ENCODE assay signal across 9 mouse cellular contexts in genomic region chr9:46175300-46175699, GRCm38 (mm10). TPM values are rescaled to one million over a fixed set of nuclear protein-coding genes. Genes with fewer than 3 reads are reported as not detected.
DNase-seq lines count a peak whose midpoint lies in the region; ATAC-seq and TF ChIP-seq lines count a peak whose summit lies in the region.
"Had no signal": no experiment of that assay in that cellular context is flagged by ENCODE, and none has a peak within 500 bp of the region (broad histone marks: within the 10 kb centered on the region; RNA-seq: fewer than 3 reads in every experiment).

No protein-coding gene starts in this region.

- H3K27me3 ChIP-seq in liver, embryonic 11.5 days (replicated peaks; ENCODE audit: control insufficient read depth, insufficient read depth, low read length) = no peaks in the 10 kb centered on the region
- no peaks in the 10 kb centered on the region for H3K27me3 ChIP-seq in hindbrain, embryonic 16.5 days (replicated peaks; ENCODE audit: control insufficient read depth, insufficient read depth, low read length)
- H3K27me3 ChIP-seq: limb, embryonic 13.5 days had no signal

- H3K9ac ChIP-seq in liver, embryonic 11.5 days (ENCODE audit: low read depth, low read length) = no peak overlapping the region
- H3K9ac ChIP-seq in hindbrain, embryonic 16.5 days (ENCODE audit: low read depth, low read length) = no peak overlapping the region
- H3K9ac ChIP-seq: limb, embryonic 13.5 days had no signal

- H3K9me3 ChIP-seq in liver, embryonic 11.5 days (ENCODE audit: control insufficient read depth, low read length) = no peaks in the 10 kb centered on the region
- H3K9me3 ChIP-seq in hindbrain, embryonic 16.5 days (ENCODE audit: control insufficient read depth, low read length) = no peaks in the 10 kb centered on the region
- H3K9me3 ChIP-seq: limb, embryonic 13.5 days had no signal

- no peak for TF ChIP-seq POLR2A in bone marrow macrophage, adult 2 months (IDR thresholded peaks at IDR 0.05; ENCODE audit: borderline replicate concordance, low read depth, low read length)

- no peak overlapping the region; the same call in 1 of the 2 replicates for H3K4me2 ChIP-seq in liver, embryonic 11.5 days
- H3K4me2 ChIP-seq in hindbrain, embryonic 16.5 days (ENCODE audit: low read length) = no peak overlapping the region
- H3K4me2 ChIP-seq: limb, embryonic 13.5 days had no signal

- 0 out of 2 replicates have a peak, but pooled peaks have one; percentile 54 for ATAC-seq in liver, embryonic 11.5 days (replicated peaks; ENCODE audit: low FRiP score)
- ATAC-seq in hindbrain, embryonic 16.5 days = no peak

- 0 out of 2 replicates have a peak, but pooled peaks cover 7% of the 10 kb centered on the region for H3K36me3 ChIP-seq in liver, embryonic 11.5 days (ENCODE audit: control insufficient read depth, insufficient read depth, low read length)
- H3K36me3 ChIP-seq in hindbrain, embryonic 16.5 days (ENCODE audit: control insufficient read depth, insufficient read depth, low read length) = peaks cover 7% of the 10 kb centered on the region

- no peak for TF ChIP-seq CTCF in bone marrow macrophage, adult 2 months (IDR thresholded peaks at IDR 0.05; ENCODE audit: low read depth, low read length)

- WGBS in liver, embryonic 11.5 days = 14% methylated on average over 1 of the region's 1 CpGs
- 72% methylated on average over 1 of the region's 1 CpGs for WGBS in hindbrain, embryonic 16.5 days

- DNase-seq in heart, adult 11 months = peak; percentile 94
- no peak for DNase-seq in heart, adult 8-10 months (ENCODE audit: low spot score)
- DNase-seq in liver, embryonic 11.5 days (ENCODE audit: low spot score) = no peak
- DNase-seq in spleen, adult 18-20 months = peak; percentile 40 to 54
- no peak for DNase-seq in left cerebral cortex, adult 9 months (ENCODE audit: low spot score in 2 of 2)
- no peak for DNase-seq in adrenal gland, postnatal 4 days (ENCODE audit: low spot score in 2 of 2)

- H3K4me3 ChIP-seq in bone marrow macrophage, adult 2 months (ENCODE audit: insufficient read depth, low read length) = no peak overlapping the region
- H3K4me3 ChIP-seq in liver, embryonic 11.5 days (ENCODE audit: low read depth, low read length) = no peak overlapping the region
- no peak overlapping the region for H3K4me3 ChIP-seq in hindbrain, embryonic 16.5 days (ENCODE audit: low read length)
- H3K4me3 ChIP-seq: limb, embryonic 13.5 days had no signal

- peaks cover 52% of the 10 kb centered on the region for H3K4me1 ChIP-seq in bone marrow macrophage, adult 2 months (ENCODE audit: control insufficient read depth, insufficient read depth, low read length)
- H3K4me1 ChIP-seq in liver, embryonic 11.5 days (replicated peaks; ENCODE audit: control insufficient read depth, insufficient read depth, low read length) = peaks cover 21% of the 10 kb centered on the region
- H3K4me1 ChIP-seq in hindbrain, embryonic 16.5 days (ENCODE audit: control insufficient read depth, insufficient read depth, low read depth, low read length) = no peaks in the 10 kb centered on the region

- peak overlapping the region; percentile 56 for H3K27ac ChIP-seq in bone marrow macrophage, adult 2 months (ENCODE audit: insufficient read depth, low read depth, low read length)
- H3K27ac ChIP-seq in liver, embryonic 11.5 days (ENCODE audit: low read depth, low read length) = peak overlapping the region; percentile 62
- no peak overlapping the region for H3K27ac ChIP-seq in hindbrain, embryonic 16.5 days (ENCODE audit: low read depth, low read length)
- H3K27ac ChIP-seq: limb, embryonic 13.5 days had no signal

RNA-seq across cellular contexts. Expression of gene Apoa1, which starts 53.1 kb away (rescaled TPM):
- not detected for total RNA-seq in heart, adult 8-10 months (2022)
- not detected in 2 replicates for polyA plus RNA-seq in bone marrow macrophage, adult 2 months (2012; ENCODE audit: insufficient read depth, insufficient read length, missing spikeins)
- 1,257 and 1,278 TPM in 2 replicates for polyA plus RNA-seq in liver, embryonic 11.5 days (2014; fragmentation: Nextera tagmentation; extraction: Ambion mirVana)
- polyA plus RNA-seq in hindbrain, embryonic 16.5 days (2015; fragmentation: Nextera tagmentation; extraction: Ambion mirVana) = 2.7 and 4.1 TPM in 2 replicates
- 1,000 to 10,000 TPM in 1 of 2 experiments, 10 to 100 TPM in 1; 38.1 to 1,458 TPM for total RNA-seq in adrenal gland, postnatal 4 days (2021)

Comparison
In these comparisons a context has a peak if more than half of its experiments do, and no peak if none do; other contexts are left out.
1. DNase-seq: peak in heart, adult 11 months (single experiment) and spleen, adult 18-20 months (2 of 2); none in heart, adult 8-10 months (single experiment), liver, embryonic 11.5 days (single experiment), left cerebral cortex, adult 9 months (0 of 2) and adrenal gland, postnatal 4 days (0 of 2).
2. RNA of gene Apoa1, which starts 53.1 kb away (polyA plus RNA-seq): 1,257 to 1,278 TPM in liver, embryonic 11.5 days; 2.7 to 4.1 TPM in hindbrain, embryonic 16.5 days and not detected in bone marrow macrophage, adult 2 months; every median in the first group is over 100 times any median in the second.